Mouse (Mus musculus): ENCODE measurements around the gene Mypop.
A peak's percentile ranks its signal among the peaks of the same experiment; 100 is the strongest.

Mypop gene

DNA sequence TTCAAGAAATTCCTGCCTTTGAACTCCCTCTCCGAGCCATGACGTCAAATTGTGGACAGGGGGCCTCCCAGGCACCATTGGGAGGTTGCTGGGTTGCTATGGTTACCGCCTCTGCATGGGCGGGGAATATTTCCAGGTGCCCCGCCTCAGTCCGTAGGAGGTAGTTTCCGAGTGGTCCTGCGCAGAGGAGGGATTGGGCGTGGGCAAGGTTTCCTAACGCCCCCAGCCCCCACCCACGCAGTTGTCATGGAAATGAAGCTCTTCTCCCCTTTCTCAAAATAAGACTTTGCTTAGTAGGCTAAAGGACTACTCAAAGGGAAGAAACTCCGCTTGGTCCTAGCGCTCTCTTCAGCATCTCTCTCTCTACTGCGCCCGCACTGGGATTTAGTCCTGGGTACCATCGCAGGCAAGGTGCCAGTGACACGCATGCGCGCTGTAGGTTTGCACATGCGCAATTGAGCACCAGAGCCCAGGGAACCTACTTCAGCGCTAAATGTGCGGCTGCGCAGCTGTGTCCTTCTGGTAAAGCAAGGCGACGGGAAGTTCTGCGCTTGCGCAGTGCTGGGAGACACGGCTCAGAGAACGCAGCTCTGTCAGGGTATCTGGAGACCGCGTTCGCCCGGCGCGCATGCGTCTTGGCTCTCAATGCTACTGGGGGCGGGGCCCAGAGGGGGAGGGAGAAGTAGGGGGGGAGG is at the start of gene Mypop:
Gene Mypop, plus strand, starts transcription at position 645 of the 695 bp plus-strand sequence.
- DNase-seq (ENCODE audit: low spot score): peak; percentile 99

DNA sequence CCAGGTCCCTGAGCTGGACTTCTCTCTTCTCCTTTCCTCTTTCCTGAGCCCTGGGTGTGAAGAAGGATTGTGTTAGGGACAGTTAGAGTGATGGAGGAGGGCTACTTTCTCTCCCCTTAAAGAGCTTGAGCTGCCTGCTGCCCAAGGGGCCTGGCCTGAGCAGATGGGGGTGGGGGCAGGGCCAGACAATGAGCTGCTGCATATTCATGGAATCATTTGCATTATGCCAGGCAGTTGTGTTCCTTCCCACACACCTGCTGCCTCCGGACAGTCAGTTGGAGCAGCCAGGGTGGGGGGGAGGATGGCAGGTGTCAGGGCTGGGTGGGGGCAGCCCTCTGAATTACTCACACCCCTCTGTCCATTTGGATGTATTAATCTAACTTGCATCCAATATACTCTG is 48.7 kb upstream of the Mypop start:
- no peak for DNase-seq (ENCODE audit: low spot score)

DNA sequence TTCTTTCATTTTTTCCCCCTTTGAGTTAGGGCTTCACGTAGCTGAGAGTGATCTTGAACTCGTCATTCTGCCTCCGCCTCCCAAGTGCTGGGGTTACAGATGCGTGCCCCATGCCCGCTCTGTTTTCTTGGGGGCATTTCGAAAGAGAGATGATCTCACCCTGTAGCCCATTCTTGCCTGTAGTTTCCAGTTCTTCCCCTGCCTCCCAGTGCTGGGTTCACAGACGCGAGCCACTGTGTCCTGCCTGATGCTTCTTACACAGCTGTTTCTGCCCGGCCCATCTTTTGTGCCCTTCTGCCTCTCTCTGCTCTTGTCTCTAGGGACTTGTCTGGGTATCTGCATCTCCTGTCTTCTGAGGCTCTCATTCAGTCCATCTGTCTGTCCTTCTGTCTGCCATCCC is 48.2 kb upstream of the Mypop start:
- no peak for DNase-seq (ENCODE audit: low spot score)

DNA sequence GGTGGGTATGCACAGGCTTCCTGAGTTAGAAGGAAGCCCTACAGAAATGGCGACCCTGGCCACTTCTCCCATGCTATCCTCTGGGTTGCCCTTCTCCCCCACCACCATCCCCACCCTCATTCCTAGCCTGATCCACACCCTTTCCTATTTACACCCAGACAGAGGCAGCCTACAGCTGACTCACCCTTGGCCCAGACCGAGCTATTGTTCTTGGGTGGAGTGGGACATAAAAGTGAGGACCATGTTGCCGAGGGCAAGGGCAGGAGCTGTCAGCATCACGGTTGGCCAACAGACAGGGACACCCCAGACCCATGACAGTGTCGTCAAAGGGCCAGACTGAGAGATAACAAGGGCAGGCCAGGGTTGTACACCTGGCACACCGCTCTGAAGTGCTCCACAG is 42.9 kb upstream of the Mypop start:
- no peak for DNase-seq (ENCODE audit: low spot score)

DNA sequence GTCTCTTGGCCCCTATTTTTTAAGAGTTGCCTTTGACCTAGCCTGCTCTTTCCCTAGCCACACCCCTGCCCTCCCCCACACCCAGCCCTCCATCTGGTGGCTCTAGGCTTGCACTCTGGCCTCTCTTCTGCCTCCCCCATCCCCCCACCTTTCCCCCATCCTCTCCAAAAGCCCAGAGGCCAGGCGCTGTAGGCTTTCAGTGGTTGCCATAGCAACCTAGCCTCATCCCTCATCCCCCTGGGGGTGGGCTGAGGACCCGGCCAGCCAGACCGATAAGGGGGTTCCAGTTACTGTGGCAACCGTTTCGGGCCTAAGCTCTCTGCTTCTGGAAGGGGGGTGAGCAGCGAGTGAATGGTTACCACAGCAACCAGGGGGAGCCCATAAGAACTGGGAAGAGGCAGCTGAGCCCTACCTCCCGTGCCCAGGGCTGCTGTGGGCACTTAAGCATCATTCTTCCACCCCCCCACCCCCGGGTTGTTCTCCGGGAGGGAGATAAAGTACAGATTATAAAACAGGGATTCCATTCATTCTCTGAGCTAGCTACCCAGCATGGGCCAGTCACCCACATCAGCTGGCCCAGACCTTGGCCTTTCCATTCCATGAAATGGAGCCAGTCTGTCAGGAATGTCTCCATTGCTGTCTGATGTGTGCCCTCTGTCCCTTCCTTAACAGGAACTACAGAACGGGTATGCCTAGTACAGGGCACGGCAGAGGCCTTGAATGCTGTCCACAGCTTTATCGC is 41.1 kb upstream of the Mypop start:
- no peak for DNase-seq (ENCODE audit: low spot score)

DNA sequence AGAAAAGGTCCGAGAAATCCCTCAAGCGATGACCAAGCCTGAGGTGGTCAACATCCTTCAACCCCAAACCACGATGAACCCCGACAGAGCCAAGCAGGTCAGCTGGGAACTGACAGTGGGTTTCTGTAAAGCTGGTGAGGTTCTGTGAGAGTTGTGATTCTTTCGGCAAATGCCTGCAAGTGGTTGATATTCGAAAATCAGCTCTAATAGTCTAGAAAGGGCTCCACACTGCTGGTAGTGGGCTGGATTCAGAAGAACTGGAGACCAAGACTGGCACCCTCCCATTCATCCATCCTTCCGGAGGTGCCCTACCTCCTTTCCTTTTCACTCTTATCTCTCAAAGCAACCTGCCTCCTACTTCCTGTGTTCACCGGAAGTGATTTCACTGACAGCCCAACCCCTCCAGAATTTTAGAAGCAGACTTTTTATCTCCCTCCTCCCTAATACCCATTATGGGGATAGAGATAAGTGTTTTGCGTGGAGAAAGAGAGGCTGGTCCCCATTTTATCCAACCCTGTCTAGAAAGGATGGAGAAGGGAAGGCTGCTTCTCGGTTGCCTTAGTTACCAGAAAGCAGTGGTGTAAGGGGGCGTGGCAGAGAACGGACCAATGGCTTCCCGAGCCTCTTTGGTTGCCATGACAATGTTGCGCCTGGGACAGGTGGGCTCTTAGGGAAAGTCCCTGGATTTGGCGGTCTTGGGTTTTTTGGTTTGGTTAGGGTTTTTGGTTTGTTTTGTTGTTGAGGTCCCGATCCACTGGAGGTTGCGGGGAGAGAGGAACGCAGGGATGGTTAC is 40.3 kb upstream of the Mypop start:
- peak; percentile 60 for DNase-seq (ENCODE audit: low spot score)

DNA sequence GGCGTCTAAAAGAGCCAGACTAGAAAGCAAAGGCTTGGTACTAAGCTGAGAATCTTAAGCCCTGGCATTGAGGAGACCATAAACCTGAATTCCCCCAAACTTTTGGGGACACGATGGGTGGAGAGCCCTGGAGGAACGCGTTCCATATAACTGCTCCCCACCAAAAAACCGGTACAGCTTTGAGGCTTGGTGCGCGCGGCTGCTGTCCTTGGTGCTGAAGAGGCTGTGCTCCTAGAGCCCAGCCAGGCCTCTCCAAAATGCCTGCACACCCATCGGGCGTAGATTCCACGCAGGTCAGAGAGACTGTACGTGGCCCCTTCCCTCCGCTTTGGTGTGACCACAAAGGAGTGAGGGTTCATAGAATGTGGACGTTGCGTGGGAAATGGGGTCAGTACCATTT is 39.6 kb upstream of the Mypop start:
- peak; percentile 32 for DNase-seq (ENCODE audit: low spot score)

DNA sequence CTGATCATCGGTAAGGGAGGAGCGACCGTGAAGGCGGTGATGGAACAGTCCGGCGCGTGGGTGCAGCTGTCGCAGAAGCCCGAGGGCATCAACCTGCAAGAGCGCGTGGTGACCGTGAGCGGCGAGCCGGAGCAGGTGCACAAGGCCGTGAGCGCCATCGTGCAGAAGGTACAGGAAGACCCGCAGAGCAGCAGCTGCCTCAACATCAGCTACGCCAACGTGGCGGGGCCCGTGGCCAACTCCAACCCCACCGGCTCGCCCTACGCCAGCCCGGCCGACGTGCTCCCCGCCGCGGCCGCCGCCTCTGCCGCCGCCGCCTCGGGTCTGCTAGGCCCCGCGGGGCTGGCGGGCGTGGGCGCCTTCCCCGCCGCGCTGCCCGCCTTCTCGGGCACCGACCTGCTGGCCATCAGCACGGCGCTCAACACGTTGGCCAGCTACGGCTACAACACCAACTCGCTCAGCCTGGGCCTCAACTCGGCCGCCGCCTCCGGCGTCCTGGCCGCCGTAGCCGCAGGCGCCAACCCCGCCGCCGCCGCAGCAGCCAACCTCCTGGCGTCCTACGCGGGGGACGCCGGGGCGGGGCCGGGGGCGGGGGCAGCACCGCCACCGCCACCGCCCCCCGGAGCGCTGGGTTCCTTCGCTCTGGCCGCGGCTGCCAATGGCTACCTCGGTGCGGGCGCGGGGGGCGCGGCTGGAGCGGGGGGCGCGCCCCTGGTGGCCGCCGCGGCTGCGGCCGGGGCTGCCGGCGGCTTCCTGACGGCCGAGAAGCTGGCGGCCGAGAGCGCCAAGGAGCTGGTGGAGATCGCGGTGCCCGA is 33.3 kb upstream of the Mypop start:
- DNase-seq (ENCODE audit: low spot score): peak; percentile 27

DNA sequence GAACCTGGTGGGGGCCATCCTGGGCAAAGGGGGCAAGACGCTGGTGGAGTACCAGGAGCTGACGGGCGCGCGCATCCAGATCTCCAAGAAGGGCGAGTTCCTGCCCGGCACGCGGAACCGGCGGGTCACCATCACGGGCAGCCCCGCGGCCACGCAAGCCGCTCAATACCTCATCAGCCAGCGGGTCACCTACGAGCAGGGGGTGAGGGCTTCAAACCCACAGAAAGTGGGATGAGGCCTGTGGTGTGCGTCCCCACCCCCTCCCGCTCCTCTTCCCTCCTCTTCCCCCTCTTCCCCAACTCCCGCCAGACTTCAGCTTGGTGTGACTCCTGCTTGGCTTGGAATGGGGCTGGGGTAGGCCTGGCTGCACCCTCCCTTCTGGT is 32.7 kb upstream of the Mypop start:
- no peak for DNase-seq (ENCODE audit: low spot score)

DNA sequence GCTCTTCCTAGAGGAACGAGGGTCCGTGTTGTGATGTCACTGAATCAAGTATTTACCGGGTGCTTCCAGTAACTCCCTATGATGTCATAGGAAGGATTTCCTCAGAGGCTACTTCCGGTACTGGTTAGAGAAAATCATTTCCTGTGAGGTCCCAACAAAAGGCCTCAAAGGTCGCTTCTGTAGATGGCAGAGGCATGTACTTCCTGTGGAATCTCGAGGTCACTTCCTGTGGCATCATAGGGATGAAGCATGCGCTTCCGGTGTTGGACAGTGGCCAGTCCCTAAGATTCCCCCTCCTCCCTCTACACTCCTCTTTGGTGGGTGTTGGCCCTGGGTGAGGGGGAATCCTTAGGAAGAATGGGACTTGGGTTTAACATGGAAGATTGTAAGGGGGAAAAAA is 31.6 kb upstream of the Mypop start:
- DNase-seq (ENCODE audit: low spot score): no peak

DNA sequence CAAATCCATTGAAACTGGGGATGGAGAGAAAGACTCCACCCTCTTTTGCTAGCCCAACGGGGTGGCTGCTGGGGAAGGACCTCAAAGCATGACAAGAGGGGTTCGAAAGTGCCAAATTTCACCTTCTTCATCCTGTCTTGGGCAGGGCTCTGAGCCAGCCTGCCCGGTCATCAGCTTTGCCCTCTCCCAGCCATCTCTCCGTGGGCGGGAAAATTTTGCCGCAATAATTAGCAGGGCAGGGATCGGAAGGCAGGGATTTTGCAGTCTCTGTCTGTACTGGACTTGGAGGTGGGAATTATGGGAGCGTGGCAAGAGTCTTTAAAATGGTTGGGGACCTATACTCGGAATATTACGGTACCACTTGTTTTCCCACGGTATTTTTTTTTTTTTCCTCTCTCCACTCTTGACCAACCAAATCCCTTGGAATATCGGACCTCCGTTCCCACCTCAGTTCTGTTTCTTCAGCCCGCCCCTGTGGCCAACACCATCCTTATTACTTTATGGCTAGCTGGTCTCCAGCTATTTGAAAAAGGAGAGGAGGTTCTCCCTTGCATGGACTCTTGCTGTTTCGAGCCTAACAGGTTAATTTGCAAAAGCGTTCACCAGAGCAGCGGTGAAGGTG is 28.8 kb upstream of the Mypop start:
- DNase-seq (ENCODE audit: low spot score): no peak

DNA sequence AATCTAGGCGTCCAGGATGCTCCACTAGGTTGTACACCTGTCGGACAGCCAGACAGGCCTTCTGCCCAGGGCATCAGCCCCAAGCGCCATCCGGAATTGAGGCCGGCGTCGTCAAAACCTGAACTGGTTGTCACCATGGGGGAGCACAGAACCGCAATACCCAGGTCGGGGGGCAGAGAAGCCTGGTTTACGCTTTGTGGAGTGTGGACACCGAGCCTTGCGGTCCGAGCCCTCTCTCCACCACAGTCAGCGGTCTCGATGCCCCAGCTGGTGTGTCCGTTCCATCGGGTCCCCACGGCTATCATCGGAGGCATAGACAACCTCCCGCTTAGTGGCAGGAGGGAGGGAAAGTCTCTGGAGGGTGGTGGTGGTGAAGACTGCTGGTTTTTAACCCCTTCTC is 28.2 kb upstream of the Mypop start:
- no peak for DNase-seq (ENCODE audit: low spot score)

DNA sequence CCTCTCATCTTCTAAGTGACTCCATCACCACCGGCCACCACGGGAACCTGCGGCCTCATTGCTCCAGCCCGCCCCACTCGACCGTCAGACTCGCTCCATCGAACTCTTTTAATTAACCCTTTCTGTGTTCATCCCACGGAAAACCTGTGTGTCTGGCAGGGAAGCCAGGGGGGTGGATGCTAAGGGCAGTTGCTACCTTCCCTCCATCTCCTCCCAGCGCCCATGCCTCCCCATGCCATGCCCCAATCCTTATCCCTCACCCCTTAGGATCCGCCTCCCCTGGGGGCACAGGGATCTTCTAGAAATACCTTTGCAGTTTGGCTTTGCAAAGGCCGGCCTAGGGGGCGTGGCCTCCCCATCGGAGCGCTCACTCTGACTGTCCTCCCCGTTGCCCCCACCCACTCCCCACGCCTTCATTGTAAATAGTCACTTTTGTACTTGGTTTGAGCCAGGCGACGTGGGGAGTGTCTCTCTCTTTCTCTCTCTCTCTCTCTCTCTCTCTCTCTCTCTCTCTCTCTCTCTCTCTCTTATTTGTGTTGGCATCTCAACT is 27.7 kb upstream of the Mypop start:
- DNase-seq (ENCODE audit: low spot score): no peak

DNA sequence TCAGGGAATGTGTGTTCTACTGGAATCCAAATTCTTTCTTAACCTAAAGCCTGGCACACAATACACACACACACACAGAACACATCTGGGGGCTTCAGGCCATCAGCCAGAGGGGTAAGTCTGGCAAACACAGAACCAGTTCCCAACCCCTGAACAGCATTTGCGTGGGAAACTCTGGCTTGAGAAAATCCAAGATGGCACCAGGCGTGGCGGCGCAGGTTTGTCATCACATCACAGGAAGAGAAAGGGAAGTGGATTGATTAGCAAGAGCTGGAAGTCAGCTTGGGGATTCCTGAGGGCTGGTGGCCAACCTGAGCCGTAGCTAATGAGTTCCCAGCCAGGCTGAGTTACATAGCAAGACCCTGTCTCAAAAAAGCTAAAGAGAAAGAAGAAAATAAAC is 25.7 kb upstream of the Mypop start:
- DNase-seq (ENCODE audit: low spot score): no peak

DNA sequence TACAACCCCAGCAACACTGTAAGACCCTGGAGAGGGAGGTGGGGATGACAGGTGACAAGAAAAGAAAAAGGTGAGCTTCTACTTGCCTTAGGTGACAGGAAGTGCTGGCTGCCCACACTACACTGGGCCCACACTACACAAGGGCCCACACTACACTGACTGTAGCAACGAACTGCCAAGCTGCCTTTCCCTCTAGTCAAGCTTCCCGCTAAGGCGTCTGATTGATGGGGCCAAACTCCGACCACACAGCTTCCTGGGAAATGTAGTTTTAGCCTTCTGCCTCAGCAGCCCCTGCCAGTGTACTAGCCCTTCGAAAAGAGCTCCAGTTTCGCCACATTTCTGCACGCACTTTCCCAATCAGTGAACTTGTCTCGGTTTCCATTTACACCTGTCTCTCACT is 23.4 kb upstream of the Mypop start:
- no peak for DNase-seq (ENCODE audit: low spot score)

DNA sequence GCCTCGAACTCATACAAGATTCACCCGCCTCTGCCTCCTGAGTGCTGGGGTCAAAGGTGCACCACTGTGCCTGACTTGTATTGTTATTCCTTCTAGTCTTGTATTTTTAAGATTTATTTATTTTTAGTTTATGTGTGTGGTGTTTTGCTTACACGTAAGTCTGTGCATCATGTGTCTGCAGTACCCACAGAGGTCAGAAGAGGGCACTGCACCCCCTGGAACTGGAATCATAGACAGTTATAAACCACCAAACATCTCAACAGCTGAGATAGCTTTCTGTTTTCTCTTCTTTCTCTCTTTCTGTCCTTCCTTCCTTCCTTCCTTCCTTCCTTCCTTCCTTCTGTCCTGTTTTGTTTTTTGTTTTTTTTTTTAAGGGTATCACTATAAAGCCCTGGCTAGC is 20.1 kb upstream of the Mypop start:
- no peak for DNase-seq (ENCODE audit: low spot score)

DNA sequence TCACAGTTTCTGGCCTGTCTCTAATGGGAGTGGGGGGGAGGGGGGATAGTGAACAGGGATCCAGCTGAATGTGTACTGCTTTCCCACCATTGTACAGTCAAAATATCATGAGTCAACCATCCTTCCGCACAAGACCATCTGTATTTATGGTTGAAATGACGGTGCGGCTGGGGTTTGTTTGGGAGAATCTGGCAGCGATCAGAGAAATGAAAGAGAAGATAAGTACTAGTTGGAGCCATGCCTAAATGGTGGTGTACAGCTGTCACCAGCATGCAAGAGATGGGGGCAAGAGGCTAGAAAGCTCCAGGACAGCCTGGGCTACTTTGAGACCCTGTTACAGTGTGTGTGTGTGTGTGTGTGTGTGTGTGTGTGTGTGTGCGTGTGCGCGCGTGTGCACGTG is 12.7 kb upstream of the Mypop start:
- no peak for DNase-seq (ENCODE audit: low spot score)

DNA sequence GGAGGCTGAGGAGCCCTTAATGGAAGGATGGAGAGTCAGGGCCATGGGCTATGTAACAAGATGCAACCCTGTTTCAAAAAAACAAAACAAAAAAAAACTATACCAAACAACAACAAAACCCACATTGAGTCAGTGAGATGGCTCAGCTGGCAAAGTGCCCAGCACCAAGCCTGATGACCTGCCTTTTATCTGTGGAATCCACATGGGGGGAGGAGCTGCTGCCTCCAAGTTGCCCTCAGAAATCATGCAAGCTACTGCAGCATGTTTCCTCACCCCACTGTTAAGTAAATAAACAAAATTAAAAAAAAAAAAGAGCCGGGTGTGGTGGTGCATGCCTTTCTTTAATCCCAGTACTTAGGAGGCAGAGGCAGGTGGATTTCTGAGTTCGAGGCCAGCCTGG is 4.5 kb upstream of the Mypop start:
- DNase-seq (ENCODE audit: low spot score): no peak

DNA sequence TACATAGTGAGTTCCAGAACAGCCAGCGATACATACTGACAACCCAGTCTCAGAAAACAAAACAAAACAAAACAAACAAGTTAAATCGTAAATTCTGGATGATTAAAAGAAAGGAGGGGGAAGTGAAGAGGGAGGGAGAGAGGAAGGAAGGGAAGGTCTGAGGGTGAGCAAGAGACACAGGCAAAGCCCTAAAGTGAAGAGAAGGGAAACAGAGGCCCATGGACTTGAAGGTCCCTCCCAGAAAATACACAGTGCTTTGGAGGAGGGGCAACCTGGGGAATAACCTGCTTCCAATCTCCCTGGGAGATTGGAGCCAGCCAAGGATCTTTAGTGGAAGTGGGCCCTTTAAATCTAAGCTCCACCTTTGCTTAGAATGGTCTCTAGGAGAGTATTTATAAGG is 3.9 kb upstream of the Mypop start, which contains the start of gene Nanos2:
Gene Nanos2, plus strand, starts transcription at position 301 of the 400 bp plus-strand sequence.
- DNase-seq (ENCODE audit: low spot score): no peak

DNA sequence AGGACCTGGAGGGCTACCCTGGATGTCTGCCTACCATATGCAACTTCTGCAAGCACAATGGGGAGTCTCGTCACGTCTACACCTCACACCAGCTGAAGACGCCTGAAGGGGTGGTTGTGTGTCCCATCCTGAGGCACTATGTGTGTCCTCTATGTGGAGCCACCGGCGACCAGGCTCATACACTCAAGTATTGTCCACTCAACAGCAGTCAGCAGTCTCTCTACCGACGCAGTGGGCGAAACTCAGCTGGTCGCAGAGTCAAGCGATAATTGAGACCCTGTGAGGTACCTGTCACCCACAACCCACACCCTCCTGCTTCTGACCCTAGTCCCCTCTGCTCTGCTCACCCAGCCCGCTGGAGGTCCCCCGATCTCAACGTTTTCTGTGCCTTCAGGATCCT is 3.3 kb upstream of the Mypop start:
- DNase-seq (ENCODE audit: low spot score): no peak

DNA sequence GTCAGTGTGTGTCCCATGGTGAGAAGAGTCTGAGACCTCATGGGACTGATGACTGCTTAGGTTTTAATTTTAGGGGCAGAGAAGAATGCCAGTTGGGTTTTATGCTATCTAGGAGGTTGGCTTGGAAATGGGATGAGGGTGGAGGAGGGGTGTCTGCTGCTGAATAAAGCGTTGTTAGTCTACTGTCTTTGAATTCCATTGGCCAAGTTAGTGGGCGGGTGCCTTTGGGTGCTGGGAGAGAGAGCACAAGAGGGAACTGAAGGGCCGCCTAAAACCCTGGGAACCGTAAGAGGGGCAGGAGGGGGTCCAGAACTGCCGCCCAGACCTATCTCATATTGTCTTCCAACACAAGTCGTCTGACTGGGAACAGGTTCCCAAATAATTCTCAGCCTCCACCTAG is 2.3 kb upstream of the Mypop start:
- DNase-seq (ENCODE audit: low spot score): no peak

Data from testis, postnatal 14 days (tissue).